Mouse (Mus musculus) erythroblast, embryonic 14.5 days (primary cell): ENCODE measurements around the gene Wdr66. TPM values are rescaled to one million over a fixed set of nuclear protein-coding genes. Genes with fewer than 3 reads are reported as not detected.

Experiments
- H3K27me3 ChIP-seq: 2 replicates; pipeline ENCODE4 v1.6.1; 2012; ENCODE audit warnings: inconsistent platforms; ENCODE audit not compliant: control insufficient read depth
- H3K36me3 ChIP-seq: 2 replicates; pipeline ENCODE4 v1.6.1; 2012; ENCODE audit warnings: mild to moderate bottlenecking, inconsistent platforms; ENCODE audit not compliant: control insufficient read depth
- H3K4me1 ChIP-seq: 2 replicates; pipeline ENCODE4 v1.6.1; 2012; ENCODE audit warnings: inconsistent platforms; ENCODE audit not compliant: control insufficient read depth
- H3K4me3 ChIP-seq: replicated peaks from 2 replicates; pipeline ENCODE3; 2012; ENCODE audit warnings: moderate library complexity, mild to moderate bottlenecking, inconsistent platforms
- H3K9me3 ChIP-seq: 2 replicates; pipeline ENCODE4 v1.6.1; 2012; ENCODE audit warnings: low read length, inconsistent platforms, mixed read lengths; ENCODE audit not compliant: control insufficient read depth
- GATA1 ChIP-seq: IDR thresholded peaks from 2 replicates; pipeline ENCODE4 v1.6.1; 2012; ENCODE audit warnings: low read length, inconsistent platforms, mixed read lengths
- TAL1 ChIP-seq: IDR thresholded peaks from 3 replicates; pipeline ENCODE4 v1.6.1; 2012; ENCODE audit warnings: low read length, inconsistent platforms, mixed read lengths
- polyA plus RNA-seq: library from polyadenylated mRNA; stranded (reverse); fragments of >175 nt; gene quantifications from 2 replicates; pipeline ENCODE4 v1.2.3, GENCODE M21; 2012

Wdr66 gene
- polyA plus RNA-seq, 1 experiment, result 0.02 TPM

DNA sequence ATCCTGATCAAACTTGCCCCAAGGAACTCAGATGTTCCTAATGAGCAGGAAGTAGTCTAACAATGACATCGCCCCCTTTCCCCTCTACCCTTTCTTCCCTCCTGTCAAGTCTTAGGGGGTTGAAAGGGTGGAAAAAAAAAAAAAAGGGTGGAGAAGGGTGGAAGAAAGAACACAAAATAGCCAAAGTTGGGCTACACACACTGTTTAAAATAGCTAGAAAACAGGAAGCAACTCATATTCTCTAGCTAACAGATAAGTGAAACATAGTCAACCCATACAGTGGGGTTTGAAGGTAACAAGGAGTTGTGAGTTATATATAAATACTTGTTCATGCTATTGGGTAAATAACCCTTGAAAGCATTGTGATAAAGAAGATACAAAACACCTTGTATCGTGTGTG, 19.7 kb upstream of the Wdr66 start:
- no peak for TF ChIP-seq GATA1
- no peak for TF ChIP-seq TAL1
- Histone ChIP-seq H3K4me3 (no peak overlapping the region), H3K27me3 (no peaks in the 10 kb centered on the region), H3K36me3 (peaks cover 67% of the 10 kb centered on the region), H3K4me1 (peaks cover 31% of the 10 kb centered on the region), H3K9me3 (no peaks in the 10 kb centered on the region)

DNA sequence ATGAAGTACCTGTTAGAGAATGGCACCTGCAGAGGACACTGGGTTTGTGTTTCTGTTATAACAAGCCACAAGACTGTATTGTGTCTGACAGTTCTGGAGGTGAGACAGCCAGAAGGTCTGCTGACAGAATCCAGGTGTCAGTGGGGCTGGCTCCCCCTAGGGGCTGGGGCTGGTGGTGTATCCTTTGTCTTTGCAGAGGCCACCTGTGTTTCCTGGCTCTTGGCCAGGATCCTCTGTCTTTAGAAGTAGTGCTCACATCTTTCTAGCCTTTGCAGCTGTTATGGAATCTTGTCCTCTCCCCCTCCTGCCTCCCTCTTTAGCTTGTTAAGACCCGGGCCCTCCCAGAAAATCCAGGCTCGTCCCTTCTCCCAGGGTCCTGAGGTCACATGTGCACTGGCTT, 16.2 kb upstream of the Wdr66 start:
- Histone ChIP-seq H3K9me3 (no peaks in the 10 kb centered on the region), H3K27me3 (no peaks in the 10 kb centered on the region), H3K4me1 (peaks cover 9% of the 10 kb centered on the region), H3K4me3 (no peak overlapping the region), H3K36me3 (peaks cover 94% of the 10 kb centered on the region)
- TF ChIP-seq GATA1, result no peak
- TF ChIP-seq TAL1, result no peak

DNA sequence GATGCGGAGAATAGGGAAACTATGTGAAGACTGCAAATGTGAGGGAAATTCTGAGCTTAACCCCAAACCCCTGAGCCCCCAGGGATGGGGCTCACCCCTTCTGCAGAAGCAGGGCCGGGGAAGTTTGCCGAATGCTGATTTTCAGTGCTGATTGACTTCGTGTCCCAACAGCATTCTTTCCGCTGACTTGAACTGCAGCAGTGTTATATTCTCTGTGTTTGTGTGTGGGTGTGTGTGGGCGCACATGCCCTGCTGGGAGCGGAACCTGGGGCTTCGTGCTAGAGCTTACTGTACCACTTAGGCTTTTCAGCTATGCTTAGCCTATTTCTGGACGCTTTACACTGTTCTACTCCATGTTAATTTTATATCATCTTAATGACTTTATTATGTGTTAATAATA, 15.5 kb upstream of the Wdr66 start:
- Histone ChIP-seq H3K36me3 (peaks cover 95% of the 10 kb centered on the region), H3K27me3 (no peaks in the 10 kb centered on the region), H3K4me1 (peaks cover 8% of the 10 kb centered on the region), H3K9me3 (no peaks in the 10 kb centered on the region), H3K4me3 (no peak overlapping the region)
- TF ChIP-seq TAL1 (no peak), GATA1 (no peak)

DNA sequence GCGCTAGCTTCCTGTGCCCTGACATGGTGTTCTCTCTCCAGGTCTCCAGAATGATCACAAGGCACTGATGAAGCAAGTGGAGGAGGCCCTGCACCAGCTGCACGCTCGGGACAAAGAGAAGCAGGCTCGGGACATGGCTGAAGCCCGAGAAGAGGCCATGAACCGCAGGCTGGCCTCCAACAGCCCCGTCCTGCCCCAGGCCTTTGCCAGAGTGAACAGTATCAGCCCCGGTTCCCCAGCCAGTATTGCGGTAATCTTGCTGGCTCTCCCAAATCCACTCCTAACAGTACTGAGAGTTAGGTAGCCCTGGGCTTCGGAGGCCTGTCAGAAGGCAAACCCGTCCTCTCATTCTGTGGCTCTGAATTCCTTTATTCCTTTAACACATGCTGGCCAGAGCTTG, 12.4 kb upstream of the Wdr66 start:
- no peak for TF ChIP-seq TAL1
- no peak for TF ChIP-seq GATA1
- H3K4me3 ChIP-seq, result no peak overlapping the region
- peaks cover 3% of the 10 kb centered on the region for H3K4me1 ChIP-seq
- H3K9me3 ChIP-seq, result no peaks in the 10 kb centered on the region
- peaks cover 97% of the 10 kb centered on the region for H3K36me3 ChIP-seq
- H3K27me3 ChIP-seq, result no peaks in the 10 kb centered on the region

DNA sequence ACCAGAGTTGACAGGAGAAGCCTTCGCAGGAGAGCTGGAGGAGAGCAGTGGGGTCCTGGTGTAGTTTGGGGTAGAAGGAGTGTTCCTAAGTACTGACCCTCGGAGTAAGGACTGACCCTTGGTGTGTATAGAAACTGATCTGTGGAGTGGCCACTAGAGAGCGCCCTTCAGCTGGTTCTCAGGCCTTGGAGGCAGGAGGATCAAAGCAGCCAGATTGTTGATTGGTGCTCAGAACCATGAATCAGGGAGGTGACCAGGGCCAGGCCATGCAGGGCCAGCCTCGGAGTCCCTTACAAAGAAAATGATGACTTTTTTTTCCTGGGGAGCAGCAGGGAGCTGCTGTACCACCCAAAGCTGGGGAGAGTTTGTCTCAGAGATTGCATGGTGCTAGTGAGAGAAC, 6.4 kb upstream of the Wdr66 start:
- Histone ChIP-seq H3K9me3 (no peaks in the 10 kb centered on the region), H3K4me3 (no peak overlapping the region), H3K4me1 (no peaks in the 10 kb centered on the region), H3K27me3 (no peaks in the 10 kb centered on the region), H3K36me3 (peaks cover 79% of the 10 kb centered on the region)
- TF ChIP-seq TAL1 (no peak), GATA1 (no peak)

DNA sequence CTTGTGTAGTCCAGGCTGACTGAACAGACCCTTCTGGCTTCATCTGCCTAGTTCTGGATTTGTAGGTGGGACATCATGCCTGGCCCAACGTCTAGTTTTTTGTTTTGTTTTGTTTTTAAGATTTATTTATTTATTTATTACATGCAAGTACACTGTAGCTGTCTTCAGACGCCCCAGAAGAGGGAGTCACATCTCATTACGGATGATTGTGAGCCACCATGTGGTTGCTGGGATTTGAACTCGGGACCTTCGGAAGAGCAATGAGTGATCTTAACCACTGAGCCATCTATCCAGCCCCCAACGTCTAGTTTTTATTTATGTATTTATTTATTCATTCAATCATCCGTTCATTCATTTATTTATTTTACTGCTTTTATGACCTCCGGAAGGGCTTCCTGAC, 512 bp upstream of the Wdr66 start:
- peaks cover 4% of the 10 kb centered on the region for H3K4me1 ChIP-seq
- no peak for TF ChIP-seq TAL1
- no peak for TF ChIP-seq GATA1
- H3K9me3 ChIP-seq, result no peaks in the 10 kb centered on the region
- peaks cover 37% of the 10 kb centered on the region for H3K27me3 ChIP-seq
- no peak overlapping the region for H3K4me3 ChIP-seq
- peaks cover 27% of the 10 kb centered on the region for H3K36me3 ChIP-seq

DNA sequence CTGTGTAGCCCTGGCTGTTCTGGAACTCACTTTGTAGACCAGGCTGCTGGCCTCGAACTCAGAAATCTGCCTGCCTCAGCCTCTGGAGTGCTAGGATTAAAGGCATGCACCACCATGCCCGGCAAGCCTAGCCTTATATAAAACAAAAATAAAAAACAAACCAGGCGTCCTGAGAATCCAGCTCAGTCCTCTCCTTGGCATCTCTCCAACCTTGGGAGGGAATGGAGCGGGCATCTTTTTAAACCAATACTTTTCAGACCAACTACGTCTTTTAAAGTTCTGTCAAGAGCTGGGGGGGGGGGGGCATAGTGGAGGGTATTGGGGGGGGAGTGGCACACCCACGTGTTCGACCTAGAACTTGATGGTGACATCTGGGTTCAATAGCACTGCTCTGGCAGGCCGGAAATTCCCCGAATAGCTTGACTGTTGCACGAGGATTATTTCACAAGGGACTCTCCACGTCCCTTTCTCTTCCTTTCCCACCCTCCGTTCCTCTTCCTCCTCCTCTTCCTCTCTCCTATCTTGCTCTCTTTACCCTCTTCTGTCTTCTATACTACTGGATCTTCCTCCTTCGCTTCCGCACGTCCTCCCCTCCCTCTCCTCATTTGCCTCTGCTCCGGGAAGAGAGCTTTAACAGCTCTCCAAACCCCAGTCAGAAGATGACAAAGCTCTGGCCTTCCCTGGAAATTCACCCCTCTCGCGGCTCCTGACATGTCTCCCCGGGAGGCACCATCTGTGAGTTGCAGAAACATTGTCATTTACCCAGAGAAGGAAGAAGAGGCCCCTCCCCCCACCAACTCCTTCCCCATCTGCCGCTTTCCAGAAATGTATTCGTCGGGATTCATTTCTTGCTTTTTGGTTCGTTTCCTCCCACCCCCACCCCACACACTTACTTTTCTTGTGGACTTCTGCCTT, 5.2 kb downstream of the Wdr66 start:
- Histone ChIP-seq H3K9me3 (no peaks in the 10 kb centered on the region), H3K4me1 (peaks cover 3% of the 10 kb centered on the region), H3K36me3 (no peaks in the 10 kb centered on the region), H3K4me3 (no peak overlapping the region), H3K27me3 (peaks cover 42% of the 10 kb centered on the region)
- TF ChIP-seq GATA1 (no peak), TAL1 (no peak)

DNA sequence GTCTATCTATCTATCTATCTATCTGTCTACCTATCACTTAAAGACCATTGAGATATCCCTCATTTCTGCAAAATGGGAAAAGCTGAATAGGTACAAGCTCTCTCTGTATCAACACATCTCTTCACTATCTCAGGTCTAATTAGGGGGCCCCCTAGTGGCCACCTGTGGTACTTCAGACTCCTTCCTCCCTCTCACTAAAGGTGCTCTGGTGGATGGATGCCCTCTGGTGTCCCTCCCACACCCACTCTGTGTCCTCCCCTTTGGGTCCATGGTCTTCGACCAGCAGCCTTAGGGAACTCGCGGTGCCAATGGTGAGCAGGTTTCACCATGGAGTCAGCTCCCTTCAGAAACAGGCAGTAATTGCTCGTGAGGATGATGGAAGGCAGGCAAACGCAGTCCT, 7.1 kb downstream of the Wdr66 start:
- Histone ChIP-seq H3K36me3 (no peaks in the 10 kb centered on the region), H3K4me1 (peaks cover 3% of the 10 kb centered on the region), H3K27me3 (peaks cover 23% of the 10 kb centered on the region), H3K9me3 (no peaks in the 10 kb centered on the region), H3K4me3 (no peak overlapping the region)
- TF ChIP-seq TAL1, result no peak
- TF ChIP-seq GATA1, result no peak

DNA sequence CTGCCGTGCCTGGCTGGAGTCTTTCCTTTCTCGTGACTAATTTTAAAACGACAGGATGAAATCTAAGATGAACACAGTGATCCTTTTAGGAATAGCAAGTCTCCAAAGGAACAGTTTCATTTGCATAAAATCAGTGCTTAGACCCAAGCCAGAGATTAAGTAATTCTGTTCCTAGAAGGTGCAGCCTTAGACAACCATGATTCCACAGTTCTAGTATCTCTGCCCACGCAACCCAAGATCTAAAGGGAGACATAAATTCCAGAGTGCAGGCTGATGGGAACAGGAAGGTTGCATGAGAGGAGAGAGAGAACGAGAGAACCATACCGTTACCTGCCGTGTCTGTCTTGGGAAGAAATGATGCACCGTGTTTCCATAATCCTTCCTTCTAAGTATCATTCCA, 8.8 kb downstream of the Wdr66 start:
- Histone ChIP-seq H3K36me3 (no peaks in the 10 kb centered on the region), H3K4me3 (no peak overlapping the region), H3K9me3 (no peaks in the 10 kb centered on the region), H3K4me1 (peaks cover 3% of the 10 kb centered on the region), H3K27me3 (peaks cover 12% of the 10 kb centered on the region)
- TF ChIP-seq TAL1, result no peak

DNA sequence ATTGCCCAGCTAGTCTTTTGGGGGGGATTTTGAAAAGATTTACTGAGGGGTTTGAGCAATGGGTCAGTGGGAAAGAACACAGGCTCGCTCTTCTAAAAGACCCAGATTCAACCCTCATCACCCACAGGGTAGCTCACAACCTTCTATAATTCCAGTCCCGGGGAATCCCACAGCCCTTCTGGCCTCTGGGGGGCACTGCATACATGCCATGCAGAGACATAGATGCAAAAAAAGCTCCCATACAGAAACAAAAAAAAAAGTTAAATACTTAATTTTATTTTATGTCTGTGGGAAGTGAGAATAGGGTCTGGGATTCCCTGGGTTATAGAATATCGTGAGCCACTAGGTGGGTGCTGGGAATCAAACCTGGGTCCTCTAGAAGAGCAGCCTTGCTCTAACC, 15.0 kb downstream of the Wdr66 start:
- peaks cover 2% of the 10 kb centered on the region; the same call in 1 of the 2 replicates for H3K9me3 ChIP-seq
- TF ChIP-seq GATA1 (no peak), TAL1 (no peak)
- no peaks in the 10 kb centered on the region for H3K4me1 ChIP-seq
- H3K27me3 ChIP-seq, result no peaks in the 10 kb centered on the region
- no peaks in the 10 kb centered on the region for H3K36me3 ChIP-seq
- no peak overlapping the region for H3K4me3 ChIP-seq
